Mouse (Mus musculus): ENCODE results near the gene Ctag2.

Ctag2 gene

GRCm38 (mm10) chrX:65047344-65047743 is at the start of gene Ctag2:
Ctag2 (plus strand) TSS chrX:65047644.
- no peak for DNase-seq
